11 mouse cellular contexts compared by ENCODE assay signal in genomic region chr10:80048834-80049233, GRCm38 (mm10). TPM values are rescaled to one million over a fixed set of nuclear protein-coding genes. Genes with fewer than 3 reads are reported as not detected.
DNase-seq lines count a peak whose midpoint lies in the region; ATAC-seq and TF ChIP-seq lines count a peak whose summit lies in the region.
"Had no signal": no experiment of that assay in that cellular context is flagged by ENCODE, and none has a peak within 500 bp of the region (broad histone marks: within the 10 kb centered on the region; RNA-seq: fewer than 3 reads in every experiment).

No protein-coding gene starts in this region.

- no peak overlapping the region for H3K9ac ChIP-seq in hindbrain, postnatal 0 days (replicated peaks; ENCODE audit: low read length)
- 0 out of 2 replicates have a peak overlapping the region, but pooled peaks have one; percentile 24 for H3K9ac ChIP-seq in midbrain, embryonic 12.5 days (replicated peaks)
- no peak overlapping the region for H3K9ac ChIP-seq in midbrain, postnatal 0 days (replicated peaks; ENCODE audit: low read length, poor library complexity, severe bottlenecking)
- H3K9ac ChIP-seq in forebrain, embryonic 13.5 days = no peak overlapping the region
- no peak overlapping the region for H3K9ac ChIP-seq in liver, embryonic 15.5 days
- H3K9ac ChIP-seq: liver, embryonic 14.5 days; neural tube, embryonic 12.5 days had no signal

- H3K4me3 ChIP-seq in hindbrain, embryonic 10.5 days = no peak overlapping the region; the same call in 1 of the 2 replicates
- no peak overlapping the region for H3K4me3 ChIP-seq in hindbrain, postnatal 0 days (ENCODE audit: low read length)
- no peak overlapping the region for H3K4me3 ChIP-seq in midbrain, embryonic 12.5 days
- H3K4me3 ChIP-seq in midbrain, postnatal 0 days (ENCODE audit: low read depth, low read length) = no peak overlapping the region
- H3K4me3 ChIP-seq in forebrain, embryonic 13.5 days = no peak overlapping the region
- no peak overlapping the region for H3K4me3 ChIP-seq in liver, embryonic 15.5 days (replicated peaks)
- H3K4me3 ChIP-seq: neural tube, embryonic 12.5 days had no signal

- DNase-seq in hindbrain, embryonic 10.5 days (ENCODE audit: low spot score) = no peak
- DNase-seq in hindbrain, postnatal 0 days (ENCODE audit: low spot score) = no peak
- no peak for DNase-seq in midbrain, postnatal 0 days (ENCODE audit: low spot score)
- no peak for DNase-seq in layer of hippocampus, postnatal 25 days (ENCODE audit: extremely low spot score in 1 of 2, low spot score in 1 of 2)
- DNase-seq in lung, postnatal 10 days = no peak
- DNase-seq: cerebellum, adult 18-20 months had no signal

- peak overlapping the region; percentile 86 for H3K27ac ChIP-seq in hindbrain, embryonic 10.5 days
- no peak overlapping the region for H3K27ac ChIP-seq in hindbrain, postnatal 0 days
- peak overlapping the region; percentile 71 for H3K27ac ChIP-seq in midbrain, embryonic 12.5 days (replicated peaks)
- no peak overlapping the region for H3K27ac ChIP-seq in midbrain, postnatal 0 days (ENCODE audit: low read depth, low read length)
- H3K27ac ChIP-seq in forebrain, embryonic 13.5 days = peak overlapping the region; percentile 11; the same call in 1 of the 2 replicates
- H3K27ac ChIP-seq in liver, embryonic 15.5 days (replicated peaks) = peak overlapping the region; percentile 48
- H3K27ac ChIP-seq: liver, embryonic 14.5 days; neural tube, embryonic 12.5 days had no signal

- H3K4me2 ChIP-seq in hindbrain, postnatal 0 days (ENCODE audit: low read depth, low read length) = no peak overlapping the region
- H3K4me2 ChIP-seq in midbrain, embryonic 12.5 days (replicated peaks) = no peak overlapping the region
- no peak overlapping the region for H3K4me2 ChIP-seq in midbrain, postnatal 0 days (ENCODE audit: low read depth, low read length, poor library complexity, severe bottlenecking)
- H3K4me2 ChIP-seq in forebrain, embryonic 13.5 days = no peak overlapping the region
- H3K4me2 ChIP-seq in liver, embryonic 15.5 days = no peak overlapping the region
- H3K4me2 ChIP-seq: neural tube, embryonic 12.5 days had no signal

- ATAC-seq in hindbrain, postnatal 0 days = no peak
- ATAC-seq in midbrain, embryonic 12.5 days (ENCODE audit: low FRiP score, low read depth) = no peak
- no peak for ATAC-seq in midbrain, postnatal 0 days (ENCODE audit: low FRiP score)
- ATAC-seq in forebrain, embryonic 13.5 days = no peak
- no peak for ATAC-seq in liver, embryonic 15.5 days (ENCODE audit: insufficient read depth)

- peaks cover 82% of the 10 kb centered on the region for H3K4me1 ChIP-seq in hindbrain, embryonic 10.5 days (replicated peaks)
- no peaks in the 10 kb centered on the region for H3K4me1 ChIP-seq in hindbrain, postnatal 0 days (ENCODE audit: insufficient read depth, low read length)
- peaks cover 38% of the 10 kb centered on the region for H3K4me1 ChIP-seq in midbrain, embryonic 12.5 days
- no peaks in the 10 kb centered on the region for H3K4me1 ChIP-seq in midbrain, postnatal 0 days (ENCODE audit: insufficient read depth, low read length)
- H3K4me1 ChIP-seq in forebrain, embryonic 13.5 days = peaks cover 19% of the 10 kb centered on the region
- peaks cover 65% of the 10 kb centered on the region for H3K4me1 ChIP-seq in liver, embryonic 15.5 days (replicated peaks)

- TF ChIP-seq CTCF in hindbrain, postnatal 0 days (IDR thresholded peaks at IDR 0.05; ENCODE audit: low read depth) = no peak
- no peak for TF ChIP-seq CTCF in midbrain, postnatal 0 days (IDR thresholded peaks at IDR 0.05)

- no peaks in the 10 kb centered on the region for H3K36me3 ChIP-seq in hindbrain, embryonic 10.5 days
- H3K36me3 ChIP-seq in hindbrain, postnatal 0 days (ENCODE audit: insufficient read depth, low read length) = no peaks in the 10 kb centered on the region
- H3K36me3 ChIP-seq in midbrain, embryonic 12.5 days = no peaks in the 10 kb centered on the region
- no peaks in the 10 kb centered on the region for H3K36me3 ChIP-seq in midbrain, postnatal 0 days (ENCODE audit: insufficient read depth, low read length)
- no peaks in the 10 kb centered on the region for H3K36me3 ChIP-seq in forebrain, embryonic 13.5 days (ENCODE audit: poor library complexity, severe bottlenecking)
- H3K36me3 ChIP-seq in liver, embryonic 15.5 days (replicated peaks) = no peaks in the 10 kb centered on the region
- H3K36me3 ChIP-seq: neural tube, embryonic 12.5 days had no signal

- peaks cover 24% of the 10 kb centered on the region; the same call in 1 of the 2 replicates for H3K27me3 ChIP-seq in hindbrain, embryonic 10.5 days (ENCODE audit: insufficient read depth, poor library complexity, severe bottlenecking)
- H3K27me3 ChIP-seq in hindbrain, postnatal 0 days (ENCODE audit: insufficient read depth, low read length) = no peaks in the 10 kb centered on the region
- H3K27me3 ChIP-seq in midbrain, embryonic 12.5 days = peaks cover 8% of the 10 kb centered on the region; the same call in 1 of the 2 replicates
- no peaks in the 10 kb centered on the region for H3K27me3 ChIP-seq in midbrain, postnatal 0 days (ENCODE audit: insufficient read depth, low read length)
- no peaks in the 10 kb centered on the region for H3K27me3 ChIP-seq in forebrain, embryonic 13.5 days
- H3K27me3 ChIP-seq in liver, embryonic 15.5 days = no peaks in the 10 kb centered on the region
- H3K27me3 ChIP-seq: neural tube, embryonic 12.5 days had no signal

- 62% methylated on average over 3 of the region's 3 CpGs for WGBS in hindbrain, embryonic 10.5 days
- 69% methylated on average over 3 of the region's 3 CpGs for WGBS in hindbrain, postnatal 0 days
- WGBS in midbrain, embryonic 12.5 days = 58% methylated on average over 3 of the region's 3 CpGs
- WGBS in midbrain, postnatal 0 days = 65% methylated on average over 3 of the region's 3 CpGs
- 79% methylated on average over 3 of the region's 3 CpGs for WGBS in forebrain, embryonic 13.5 days
- WGBS in liver, embryonic 15.5 days (ENCODE audit: insufficient replicate concordance) = 12% methylated on average over 3 of the region's 3 CpGs

- H3K9me3 ChIP-seq in hindbrain, embryonic 10.5 days = no peaks in the 10 kb centered on the region
- no peaks in the 10 kb centered on the region for H3K9me3 ChIP-seq in hindbrain, postnatal 0 days (ENCODE audit: low read length)
- no peaks in the 10 kb centered on the region for H3K9me3 ChIP-seq in midbrain, embryonic 12.5 days
- no peaks in the 10 kb centered on the region for H3K9me3 ChIP-seq in midbrain, postnatal 0 days (ENCODE audit: low read length)
- H3K9me3 ChIP-seq in forebrain, embryonic 13.5 days (replicated peaks) = no peaks in the 10 kb centered on the region
- H3K9me3 ChIP-seq in liver, embryonic 15.5 days (replicated peaks) = no peaks in the 10 kb centered on the region
- H3K9me3 ChIP-seq: neural tube, embryonic 12.5 days had no signal

RNA-seq across cellular contexts. Expression of gene Gpx4, which starts 1.9 kb away (rescaled TPM):
- polyA plus RNA-seq in hindbrain, embryonic 10.5 days (2016; fragmentation: Nextera tagmentation; extraction: Ambion mirVana) = 681 and 705 TPM in 2 replicates
- 373 and 379 TPM in 2 replicates for total RNA-seq in hindbrain, postnatal 0 days (2014; rRNA removed)
- 757 and 762 TPM in 2 replicates for polyA plus RNA-seq in hindbrain, postnatal 0 days (2015; fragmentation: Nextera tagmentation; extraction: Ambion mirVana)
- polyA plus RNA-seq in midbrain, embryonic 12.5 days (2016; fragmentation: Nextera tagmentation; extraction: Ambion mirVana) = 483 and 524 TPM in 2 replicates
- 350 TPM in 2 replicates for total RNA-seq in midbrain, postnatal 0 days (2014; rRNA removed)
- polyA plus RNA-seq in midbrain, postnatal 0 days (2015; fragmentation: Nextera tagmentation; extraction: Ambion mirVana) = 635 and 741 TPM in 2 replicates
- polyA plus RNA-seq in forebrain, embryonic 13.5 days (2015; fragmentation: Nextera tagmentation; extraction: Ambion mirVana) = 487 and 489 TPM in 2 replicates
- polyA plus RNA-seq in liver, embryonic 15.5 days (2015; fragmentation: Nextera tagmentation; extraction: Ambion mirVana) = 603 and 658 TPM in 2 replicates
- 100 to 1,000 TPM; 486 to 515 TPM for total RNA-seq in layer of hippocampus, postnatal 25 days (2021)

RNA-seq across cellular contexts. Expression of gene Polr2e, which starts 9.2 kb away (rescaled TPM):
- 261 and 268 TPM in 2 replicates for polyA plus RNA-seq in hindbrain, embryonic 10.5 days (2016; fragmentation: Nextera tagmentation; extraction: Ambion mirVana)
- total RNA-seq in hindbrain, postnatal 0 days (2014; rRNA removed) = 93.3 and 100 TPM in 2 replicates
- 143 TPM in 2 replicates for polyA plus RNA-seq in hindbrain, postnatal 0 days (2015; fragmentation: Nextera tagmentation; extraction: Ambion mirVana)
- polyA plus RNA-seq in midbrain, embryonic 12.5 days (2016; fragmentation: Nextera tagmentation; extraction: Ambion mirVana) = 172 and 173 TPM in 2 replicates
- total RNA-seq in midbrain, postnatal 0 days (2014; rRNA removed) = 66.4 and 76.0 TPM in 2 replicates
- polyA plus RNA-seq in midbrain, postnatal 0 days (2015; fragmentation: Nextera tagmentation; extraction: Ambion mirVana) = 126 and 135 TPM in 2 replicates
- 193 and 199 TPM in 2 replicates for polyA plus RNA-seq in forebrain, embryonic 13.5 days (2015; fragmentation: Nextera tagmentation; extraction: Ambion mirVana)
- polyA plus RNA-seq in liver, embryonic 15.5 days (2015; fragmentation: Nextera tagmentation; extraction: Ambion mirVana) = 81.3 and 84.4 TPM in 2 replicates
- 10 to 100 TPM; 86.6 to 91.0 TPM for total RNA-seq in layer of hippocampus, postnatal 25 days (2021)

RNA-seq across cellular contexts. Expression of gene Arhgap45, which starts 32.4 kb away (rescaled TPM):
- 8.4 and 9.0 TPM in 2 replicates for polyA plus RNA-seq in hindbrain, embryonic 10.5 days (2016; fragmentation: Nextera tagmentation; extraction: Ambion mirVana)
- 2.9 and 3.3 TPM in 2 replicates for total RNA-seq in hindbrain, postnatal 0 days (2014; rRNA removed)
- 1.7 and 1.8 TPM in 2 replicates for polyA plus RNA-seq in hindbrain, postnatal 0 days (2015; fragmentation: Nextera tagmentation; extraction: Ambion mirVana)
- polyA plus RNA-seq in midbrain, embryonic 12.5 days (2016; fragmentation: Nextera tagmentation; extraction: Ambion mirVana) = 4.5 and 5.6 TPM in 2 replicates
- total RNA-seq in midbrain, postnatal 0 days (2014; rRNA removed) = 1.7 and 2.4 TPM in 2 replicates
- polyA plus RNA-seq in midbrain, postnatal 0 days (2015; fragmentation: Nextera tagmentation; extraction: Ambion mirVana) = 1.2 and 1.6 TPM in 2 replicates
- 1.2 and 1.3 TPM in 2 replicates for polyA plus RNA-seq in forebrain, embryonic 13.5 days (2015; fragmentation: Nextera tagmentation; extraction: Ambion mirVana)
- 15.7 and 18.2 TPM in 2 replicates for polyA plus RNA-seq in liver, embryonic 15.5 days (2015; fragmentation: Nextera tagmentation; extraction: Ambion mirVana)
- 1 to 10 TPM; 3.3 to 4.3 TPM for total RNA-seq in layer of hippocampus, postnatal 25 days (2021)

RNA-seq across cellular contexts. Expression of gene Abca7, which starts 52.5 kb away (rescaled TPM):
- 4.4 and 6.0 TPM in 2 replicates for polyA plus RNA-seq in hindbrain, embryonic 10.5 days (2016; fragmentation: Nextera tagmentation; extraction: Ambion mirVana)
- total RNA-seq in hindbrain, postnatal 0 days (2014; rRNA removed) = 11.6 and 19.1 TPM in 2 replicates
- polyA plus RNA-seq in hindbrain, postnatal 0 days (2015; fragmentation: Nextera tagmentation; extraction: Ambion mirVana) = 2.3 and 2.4 TPM in 2 replicates
- polyA plus RNA-seq in midbrain, embryonic 12.5 days (2016; fragmentation: Nextera tagmentation; extraction: Ambion mirVana) = 7.6 and 8.5 TPM in 2 replicates
- total RNA-seq in midbrain, postnatal 0 days (2014; rRNA removed) = 9.3 TPM in 2 replicates
- 1.7 and 1.9 TPM in 2 replicates for polyA plus RNA-seq in midbrain, postnatal 0 days (2015; fragmentation: Nextera tagmentation; extraction: Ambion mirVana)
- 3.1 and 3.9 TPM in 2 replicates for polyA plus RNA-seq in forebrain, embryonic 13.5 days (2015; fragmentation: Nextera tagmentation; extraction: Ambion mirVana)
- polyA plus RNA-seq in liver, embryonic 15.5 days (2015; fragmentation: Nextera tagmentation; extraction: Ambion mirVana) = 7.5 and 9.0 TPM in 2 replicates
- 10 to 100 TPM in 1 of 2 experiments, 1 to 10 TPM in 1; 9.6 to 10.2 TPM for total RNA-seq in layer of hippocampus, postnatal 25 days (2021)

RNA-seq across cellular contexts. Expression of gene Sbno2, which starts 56.5 kb away (rescaled TPM):
- 16.8 and 17.2 TPM in 2 replicates for polyA plus RNA-seq in hindbrain, embryonic 10.5 days (2016; fragmentation: Nextera tagmentation; extraction: Ambion mirVana)
- 22.8 and 23.7 TPM in 2 replicates for total RNA-seq in hindbrain, postnatal 0 days (2014; rRNA removed)
- 6.9 and 7.8 TPM in 2 replicates for polyA plus RNA-seq in hindbrain, postnatal 0 days (2015; fragmentation: Nextera tagmentation; extraction: Ambion mirVana)
- 14.7 and 15.7 TPM in 2 replicates for polyA plus RNA-seq in midbrain, embryonic 12.5 days (2016; fragmentation: Nextera tagmentation; extraction: Ambion mirVana)
- 24.3 TPM in 2 replicates for total RNA-seq in midbrain, postnatal 0 days (2014; rRNA removed)
- polyA plus RNA-seq in midbrain, postnatal 0 days (2015; fragmentation: Nextera tagmentation; extraction: Ambion mirVana) = 7.6 TPM in 2 replicates
- polyA plus RNA-seq in forebrain, embryonic 13.5 days (2015; fragmentation: Nextera tagmentation; extraction: Ambion mirVana) = 11.6 and 13.6 TPM in 2 replicates
- 10.4 and 12.3 TPM in 2 replicates for polyA plus RNA-seq in liver, embryonic 15.5 days (2015; fragmentation: Nextera tagmentation; extraction: Ambion mirVana)
- total RNA-seq in layer of hippocampus, postnatal 25 days (2021) = 10 to 100 TPM; 14.5 to 22.0 TPM

Comparison
In these comparisons a context has a peak if more than half of its experiments do, and no peak if none do; other contexts are left out.
1. H3K27ac ChIP-seq: peak in hindbrain, embryonic 10.5 days (single experiment), midbrain, embryonic 12.5 days (single experiment), forebrain, embryonic 13.5 days (single experiment) and liver, embryonic 15.5 days (single experiment); none in hindbrain, postnatal 0 days (single experiment) and midbrain, postnatal 0 days (single experiment).